Mouse (Mus musculus): ENCODE data around the gene Ermap. TPM values are rescaled to one million over a fixed set of nuclear protein-coding genes. Genes with fewer than 3 reads are reported as not detected.

Ermap gene
- polyA plus RNA-seq, 1 experiment from 2014 or later: 2.2 TPM

DNA sequence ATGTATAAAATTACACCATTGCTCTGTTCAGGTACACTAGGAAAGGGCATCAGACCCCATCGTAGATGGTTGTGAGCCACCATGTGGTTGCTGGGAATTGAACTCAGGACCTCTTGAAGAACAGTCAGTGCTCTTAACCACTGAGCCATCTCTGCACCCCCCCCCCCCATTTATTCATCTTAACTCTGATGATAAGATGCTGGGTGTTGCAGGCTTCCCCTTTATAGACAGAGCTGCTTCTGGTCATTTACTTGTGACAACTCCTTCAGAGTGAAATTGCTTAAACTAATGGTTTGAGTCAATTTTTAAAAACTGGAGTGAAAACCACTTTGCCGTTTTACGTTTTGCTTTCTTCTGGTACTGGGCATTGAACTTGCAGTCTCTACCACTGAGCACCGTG is 2.9 kb upstream of the Ermap start:
- Histone ChIP-seq H3K4me1 (ENCODE audit: control insufficient read depth, insufficient read depth, low read length) (peaks cover 6% of the 10 kb centered on the region), H3K9me3 (ENCODE audit: control insufficient read depth, low read length) (no peaks in the 10 kb centered on the region), H3K27me3 (replicated peaks; ENCODE audit: control insufficient read depth, insufficient read depth, low read length) (no peaks in the 10 kb centered on the region), H3K36me3 (ENCODE audit: control insufficient read depth, insufficient read depth, low read length) (peaks cover 7% of the 10 kb centered on the region; the same call in 1 of the 2 replicates), H3K4me3 (ENCODE audit: low read depth, low read length) (no peak overlapping the region), H3K9ac (ENCODE audit: low read depth, low read length) (no peak overlapping the region), H3K27ac (replicated peaks; ENCODE audit: low read depth, low read length) (no peak overlapping the region), H3K4me2 (ENCODE audit: low read depth, low read length) (no peak overlapping the region)
- DNase-seq (ENCODE audit: low spot score) (no peak), ATAC-seq (ENCODE audit: low read depth) (no peak)
- WGBS: 92% methylated on average over 4 of the region's 4 CpGs

DNA sequence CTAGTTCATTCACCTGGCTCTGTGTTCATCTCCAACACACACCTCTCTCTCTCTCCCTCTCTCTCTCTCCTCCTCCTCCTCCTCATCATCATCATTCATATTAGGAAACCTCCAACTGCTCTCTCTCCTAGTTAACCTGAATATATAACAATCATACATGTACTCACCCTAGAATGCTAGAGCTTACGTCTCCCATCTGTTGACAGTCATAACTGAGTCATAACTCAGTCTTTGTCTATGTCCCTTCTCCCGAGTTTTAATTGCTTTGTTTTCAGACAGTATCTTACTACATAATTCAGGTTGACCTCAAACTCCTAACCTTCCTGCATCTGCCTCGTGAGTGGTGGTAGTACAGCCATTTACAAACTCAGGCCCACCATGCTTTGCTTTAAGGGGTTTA is 1.5 kb upstream of the Ermap start:
- Histone ChIP-seq H3K27ac (replicated peaks; ENCODE audit: low read depth, low read length) (no peak overlapping the region), H3K4me1 (ENCODE audit: control insufficient read depth, insufficient read depth, low read length) (no peaks in the 10 kb centered on the region; the same call in 1 of the 2 replicates), H3K27me3 (replicated peaks; ENCODE audit: control insufficient read depth, insufficient read depth, low read length) (no peaks in the 10 kb centered on the region), H3K4me2 (ENCODE audit: low read depth, low read length) (no peak overlapping the region), H3K9me3 (ENCODE audit: control insufficient read depth, low read length) (no peaks in the 10 kb centered on the region), H3K36me3 (ENCODE audit: control insufficient read depth, insufficient read depth, low read length) (no peaks in the 10 kb centered on the region), H3K4me3 (ENCODE audit: low read depth, low read length) (no peak overlapping the region), H3K9ac (ENCODE audit: low read depth, low read length) (no peak overlapping the region)
- no peak for ATAC-seq (ENCODE audit: low read depth)
- no peak for DNase-seq (ENCODE audit: low spot score)
- 70% methylated on average over 3 of the region's 3 CpGs for WGBS

DNA sequence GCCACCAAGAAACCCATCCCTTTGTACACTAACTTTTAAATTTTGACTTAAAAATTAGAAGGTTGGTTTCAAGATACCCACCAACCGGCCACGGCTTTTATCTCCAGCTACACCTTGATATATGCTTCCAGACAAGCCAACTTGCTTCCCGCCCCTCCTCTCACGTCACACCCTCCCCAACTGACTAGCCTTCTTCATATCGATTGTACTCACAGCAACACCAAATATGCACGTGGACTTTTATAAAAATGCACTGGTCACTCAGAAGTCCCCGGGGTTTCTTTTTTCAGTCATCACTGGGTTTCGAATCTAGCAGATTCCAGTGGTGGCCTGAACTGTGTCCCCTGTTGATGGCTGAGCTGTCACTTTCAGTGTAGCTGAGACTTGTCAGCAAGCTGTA is 807 bp upstream of the Ermap start:
- Histone ChIP-seq H3K27me3 (replicated peaks; ENCODE audit: control insufficient read depth, insufficient read depth, low read length) (no peaks in the 10 kb centered on the region), H3K27ac (replicated peaks; ENCODE audit: low read depth, low read length) (no peak overlapping the region), H3K36me3 (ENCODE audit: control insufficient read depth, insufficient read depth, low read length) (no peaks in the 10 kb centered on the region), H3K4me2 (ENCODE audit: low read depth, low read length) (no peak overlapping the region), H3K9ac (ENCODE audit: low read depth, low read length) (no peak overlapping the region), H3K4me3 (ENCODE audit: low read depth, low read length) (no peak overlapping the region), H3K9me3 (ENCODE audit: control insufficient read depth, low read length) (no peaks in the 10 kb centered on the region), H3K4me1 (ENCODE audit: control insufficient read depth, insufficient read depth, low read length) (no peaks in the 10 kb centered on the region)
- ATAC-seq (ENCODE audit: low read depth) (no peak), DNase-seq (ENCODE audit: low spot score) (no peak)
- 87% methylated on average over 8 of the region's 8 CpGs for WGBS

DNA sequence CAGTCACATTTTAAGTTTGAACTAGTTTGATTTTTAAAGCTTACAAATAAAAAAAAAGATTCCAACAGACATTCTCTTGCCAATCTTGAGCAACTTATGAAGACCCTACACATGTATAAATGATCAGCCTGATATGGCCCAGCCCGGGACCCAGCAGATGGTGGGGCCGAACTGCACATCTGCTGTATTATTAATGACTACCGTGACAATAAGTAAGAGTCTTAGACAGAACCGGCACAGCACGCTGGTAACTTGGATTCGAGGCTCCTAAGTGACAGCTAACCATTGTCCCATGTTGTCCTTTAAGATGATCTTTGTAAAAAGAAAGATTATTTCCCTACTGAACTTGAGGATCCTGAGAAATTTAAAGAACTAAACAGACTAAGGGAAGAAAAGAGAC is 419 bp downstream of the Ermap start:
- no peak for DNase-seq (ENCODE audit: low spot score)
- Histone ChIP-seq H3K36me3 (ENCODE audit: control insufficient read depth, insufficient read depth, low read length) (no peaks in the 10 kb centered on the region), H3K4me1 (ENCODE audit: control insufficient read depth, insufficient read depth, low read length) (no peaks in the 10 kb centered on the region), H3K9me3 (ENCODE audit: control insufficient read depth, low read length) (no peaks in the 10 kb centered on the region), H3K4me2 (ENCODE audit: low read depth, low read length) (no peak overlapping the region), H3K27ac (replicated peaks; ENCODE audit: low read depth, low read length) (no peak overlapping the region), H3K4me3 (ENCODE audit: low read depth, low read length) (no peak overlapping the region), H3K9ac (ENCODE audit: low read depth, low read length) (no peak overlapping the region), H3K27me3 (replicated peaks; ENCODE audit: control insufficient read depth, insufficient read depth, low read length) (no peaks in the 10 kb centered on the region)
- 75% methylated on average over 6 of the region's 6 CpGs for WGBS
- ATAC-seq (ENCODE audit: low read depth): no peak

DNA sequence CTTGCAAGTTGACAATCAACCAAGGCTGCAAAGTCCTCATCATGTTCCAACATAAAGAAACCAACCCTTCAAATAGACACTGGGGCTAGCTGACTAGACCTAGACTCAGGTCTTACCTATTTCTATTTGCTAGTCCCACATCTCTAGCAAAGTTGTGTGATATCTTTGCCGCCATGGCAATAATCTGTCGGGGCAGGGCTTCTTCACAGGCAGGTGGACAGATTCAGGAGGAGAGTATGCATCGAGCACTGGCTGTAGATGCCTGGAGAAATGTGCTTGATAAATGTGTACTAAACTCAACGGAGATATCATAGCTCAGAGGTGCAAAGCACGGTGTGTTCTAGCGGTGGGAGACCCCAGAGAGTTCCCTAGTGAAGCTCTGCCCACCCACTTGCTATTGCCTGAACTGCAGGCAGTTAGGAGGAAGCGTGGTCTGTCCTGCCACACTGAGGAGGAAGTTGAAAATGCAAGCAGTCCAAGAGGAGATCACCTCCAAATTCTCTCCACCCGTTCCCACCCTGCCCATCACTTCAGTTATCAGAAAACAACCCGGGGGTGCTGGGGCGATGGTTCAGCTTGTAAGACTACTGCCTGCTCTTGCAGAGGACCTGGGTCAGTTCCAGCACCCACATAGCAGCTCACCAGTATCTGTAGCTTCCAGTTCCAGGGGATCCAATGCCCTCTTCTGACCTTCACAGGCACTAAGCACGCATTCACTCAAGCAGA is 1.6 kb downstream of the Ermap start:
- no peak overlapping the region for H3K4me2 ChIP-seq (ENCODE audit: low read depth, low read length)
- H3K9me3 ChIP-seq (ENCODE audit: control insufficient read depth, low read length): no peaks in the 10 kb centered on the region
- no peaks in the 10 kb centered on the region for H3K4me1 ChIP-seq (ENCODE audit: control insufficient read depth, insufficient read depth, low read length)
- DNase-seq (ENCODE audit: low spot score): no peak
- H3K36me3 ChIP-seq (ENCODE audit: control insufficient read depth, insufficient read depth, low read length): no peaks in the 10 kb centered on the region
- H3K27me3 ChIP-seq (replicated peaks; ENCODE audit: control insufficient read depth, insufficient read depth, low read length): no peaks in the 10 kb centered on the region
- no peak overlapping the region for H3K4me3 ChIP-seq (ENCODE audit: low read depth, low read length)
- no peak for ATAC-seq (ENCODE audit: low read depth)
- no peak overlapping the region for H3K27ac ChIP-seq (replicated peaks; ENCODE audit: low read depth, low read length)
- H3K9ac ChIP-seq (ENCODE audit: low read depth, low read length): no peak overlapping the region
- 57% methylated on average over 11 of the region's 11 CpGs for WGBS

DNA sequence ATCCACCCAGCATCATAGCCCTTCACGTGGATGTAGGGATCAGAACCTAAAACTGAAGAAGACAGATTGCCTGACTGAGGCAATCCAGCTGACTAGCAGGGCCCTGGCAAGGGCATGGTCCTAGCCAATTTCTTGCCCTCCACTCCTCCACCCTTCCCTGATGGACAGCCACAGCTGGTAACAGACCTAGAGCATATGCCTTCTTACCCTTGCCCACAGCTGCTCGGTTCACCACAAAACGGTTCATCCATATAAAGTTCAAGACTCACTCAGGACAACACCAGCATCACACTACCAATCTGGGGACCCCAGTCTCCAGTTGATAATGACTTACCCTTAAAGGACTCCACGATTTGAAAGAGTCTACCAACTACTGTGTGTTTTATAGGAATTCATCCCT is 4.0 kb downstream of the Ermap start:
- ATAC-seq (ENCODE audit: low read depth) (no peak), DNase-seq (ENCODE audit: low spot score) (no peak)
- H3K4me2 ChIP-seq (ENCODE audit: low read depth, low read length): no peak overlapping the region
- no peaks in the 10 kb centered on the region for H3K27me3 ChIP-seq (replicated peaks; ENCODE audit: control insufficient read depth, insufficient read depth, low read length)
- 82% methylated on average over 4 of the region's 4 CpGs for WGBS
- H3K4me1 ChIP-seq (ENCODE audit: control insufficient read depth, insufficient read depth, low read length): no peaks in the 10 kb centered on the region
- H3K27ac ChIP-seq (replicated peaks; ENCODE audit: low read depth, low read length): no peak overlapping the region
- H3K4me3 ChIP-seq (ENCODE audit: low read depth, low read length): no peak overlapping the region
- H3K9ac ChIP-seq (ENCODE audit: low read depth, low read length): no peak overlapping the region
- H3K9me3 ChIP-seq (ENCODE audit: control insufficient read depth, low read length): no peaks in the 10 kb centered on the region
- no peaks in the 10 kb centered on the region for H3K36me3 ChIP-seq (ENCODE audit: control insufficient read depth, insufficient read depth, low read length)

DNA sequence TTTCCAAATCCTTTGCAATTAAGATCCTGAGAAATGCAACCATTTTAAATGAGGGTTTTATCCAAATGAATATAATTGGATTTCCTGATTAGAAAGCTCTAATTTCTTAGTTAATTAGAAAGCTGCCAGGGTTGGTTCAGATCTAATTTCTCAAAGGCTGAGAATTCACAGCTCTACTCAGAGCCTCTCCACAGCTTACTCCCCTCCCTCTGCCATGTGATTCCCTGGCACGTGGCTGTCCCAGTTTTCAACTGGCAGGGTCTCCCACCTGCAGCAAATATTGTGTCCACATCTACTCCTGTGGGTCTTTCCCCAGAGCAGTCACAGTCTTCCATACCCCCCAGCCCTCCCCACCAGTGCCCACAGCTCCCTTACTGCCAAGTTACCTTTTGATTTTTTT is 6.3 kb downstream of the Ermap start:
- H3K27me3 ChIP-seq (replicated peaks; ENCODE audit: control insufficient read depth, insufficient read depth, low read length): no peaks in the 10 kb centered on the region
- no peak for DNase-seq (ENCODE audit: low spot score)
- 38% methylated on average over 1 of the region's 1 CpGs for WGBS
- no peak overlapping the region for H3K4me3 ChIP-seq (ENCODE audit: low read depth, low read length)
- no peak overlapping the region for H3K27ac ChIP-seq (replicated peaks; ENCODE audit: low read depth, low read length)
- H3K9me3 ChIP-seq (ENCODE audit: control insufficient read depth, low read length): no peaks in the 10 kb centered on the region
- no peaks in the 10 kb centered on the region for H3K36me3 ChIP-seq (ENCODE audit: control insufficient read depth, insufficient read depth, low read length)
- no peaks in the 10 kb centered on the region for H3K4me1 ChIP-seq (ENCODE audit: control insufficient read depth, insufficient read depth, low read length)
- H3K4me2 ChIP-seq (ENCODE audit: low read depth, low read length): no peak overlapping the region
- no peak overlapping the region for H3K9ac ChIP-seq (ENCODE audit: low read depth, low read length)
- ATAC-seq (ENCODE audit: low read depth): no peak

DNA sequence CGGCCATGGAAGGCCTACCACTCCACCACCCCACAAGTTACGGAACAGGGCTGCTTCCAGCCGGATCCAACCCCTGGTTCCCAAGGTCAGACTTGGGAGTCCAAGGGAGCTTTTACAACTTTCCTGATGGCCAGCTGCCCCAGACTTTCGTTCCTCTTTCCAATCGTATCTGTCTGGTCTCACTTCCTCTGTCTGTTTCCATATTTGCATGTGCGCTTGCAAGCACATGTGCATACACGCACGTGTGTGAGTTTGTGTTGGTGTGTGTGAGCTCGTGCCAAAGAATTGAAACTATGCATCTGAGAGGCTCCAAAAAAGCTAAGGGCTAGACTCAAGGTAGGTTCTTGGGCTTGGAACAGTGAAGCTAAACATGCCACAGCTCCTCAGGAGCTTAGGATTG is 8.4 kb downstream of the Ermap start:
- no peak for DNase-seq (ENCODE audit: low spot score)
- Histone ChIP-seq H3K9me3 (ENCODE audit: control insufficient read depth, low read length) (no peaks in the 10 kb centered on the region), H3K27me3 (replicated peaks; ENCODE audit: control insufficient read depth, insufficient read depth, low read length) (no peaks in the 10 kb centered on the region), H3K4me2 (ENCODE audit: low read depth, low read length) (no peak overlapping the region), H3K4me1 (ENCODE audit: control insufficient read depth, insufficient read depth, low read length) (no peaks in the 10 kb centered on the region), H3K4me3 (ENCODE audit: low read depth, low read length) (no peak overlapping the region), H3K9ac (ENCODE audit: low read depth, low read length) (no peak overlapping the region), H3K36me3 (ENCODE audit: control insufficient read depth, insufficient read depth, low read length) (no peaks in the 10 kb centered on the region), H3K27ac (replicated peaks; ENCODE audit: low read depth, low read length) (no peak overlapping the region)
- WGBS: 82% methylated on average over 9 of the region's 9 CpGs
- ATAC-seq (ENCODE audit: low read depth): no peak

DNA sequence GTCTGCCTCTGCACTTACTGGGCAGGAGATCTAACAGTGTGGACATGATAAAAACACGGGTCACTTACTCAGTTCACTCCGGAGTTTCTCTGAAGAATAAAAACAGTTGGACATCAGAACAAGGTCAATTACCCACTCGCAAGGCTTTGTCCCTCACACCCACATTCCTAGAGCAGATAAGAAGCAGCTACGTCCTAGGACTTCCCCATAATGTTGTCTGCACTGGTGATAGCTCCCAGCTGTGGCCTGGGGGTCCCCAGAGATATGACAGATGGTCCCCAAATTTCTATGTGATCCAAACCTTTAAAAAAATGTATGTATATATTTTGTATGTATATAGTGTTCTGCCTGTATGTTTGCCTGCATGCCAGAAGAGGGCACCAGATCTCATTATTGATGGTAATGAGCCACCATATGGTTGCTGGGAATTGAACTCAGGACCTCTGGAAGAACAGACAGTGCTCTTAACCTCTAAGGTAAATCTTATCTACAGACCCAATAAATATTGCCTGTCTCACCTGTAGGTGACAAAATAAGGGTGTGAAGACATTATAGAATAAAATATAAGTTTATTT is 9.6 kb downstream of the Ermap start:
- ATAC-seq (ENCODE audit: low read depth) (no peak), DNase-seq (ENCODE audit: low spot score) (no peak)
- Histone ChIP-seq H3K4me2 (ENCODE audit: low read depth, low read length) (no peak overlapping the region), H3K4me1 (ENCODE audit: control insufficient read depth, insufficient read depth, low read length) (no peaks in the 10 kb centered on the region), H3K4me3 (ENCODE audit: low read depth, low read length) (no peak overlapping the region), H3K9me3 (ENCODE audit: control insufficient read depth, low read length) (no peaks in the 10 kb centered on the region), H3K9ac (ENCODE audit: low read depth, low read length) (no peak overlapping the region), H3K27me3 (replicated peaks; ENCODE audit: control insufficient read depth, insufficient read depth, low read length) (no peaks in the 10 kb centered on the region), H3K36me3 (ENCODE audit: control insufficient read depth, insufficient read depth, low read length) (no peaks in the 10 kb centered on the region), H3K27ac (replicated peaks; ENCODE audit: low read depth, low read length) (no peak overlapping the region)
- WGBS: 55% methylated on average over 4 of the region's 4 CpGs

All from embryonic facial prominence, embryonic 14.5 days (tissue).